Mouse (Mus musculus): ENCODE results near the gene Bpi. TPM values are rescaled to one million over a fixed set of nuclear protein-coding genes. Genes with fewer than 3 reads are reported as not detected.
A peak's percentile ranks its signal among the peaks of the same experiment; 100 is the strongest.

Bpi gene
- total RNA-seq, 2 experiments from 2014 or later = not detected

DNA sequence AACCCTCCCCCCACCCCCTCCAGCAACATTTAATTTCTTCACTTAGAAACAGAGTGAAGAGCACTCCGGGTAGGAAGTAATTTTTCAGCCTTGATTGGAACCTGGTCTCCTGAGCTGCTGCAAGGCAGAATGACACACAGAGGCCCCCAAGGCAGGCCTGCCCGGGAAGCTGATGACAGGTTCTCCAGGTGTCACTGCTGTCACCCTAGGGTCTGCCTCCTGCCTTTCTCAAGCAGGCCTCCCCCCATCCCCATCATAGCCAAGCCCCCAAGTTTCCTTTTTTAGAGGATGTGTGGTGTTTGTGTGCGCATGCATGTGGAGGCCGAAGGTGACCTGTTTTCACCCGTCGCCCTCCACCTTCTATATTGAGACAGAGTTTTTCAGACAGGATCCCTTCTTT, 25.9 kb downstream of the Bpi start:
- ATAC-seq (ENCODE audit: poor library complexity, severe bottlenecking) = no peak

- ATAC-seq (ENCODE audit: poor library complexity, severe bottlenecking) = peak; percentile 96
Measured at GRCm38 (mm10) chr2:158284571-158284970, 26.7 kb downstream of the Bpi start.

GRCm38 (mm10) chr2:158285655-158286054, 27.8 kb downstream of the Bpi start:
- no peak for ATAC-seq (ENCODE audit: poor library complexity, severe bottlenecking)

DNA sequence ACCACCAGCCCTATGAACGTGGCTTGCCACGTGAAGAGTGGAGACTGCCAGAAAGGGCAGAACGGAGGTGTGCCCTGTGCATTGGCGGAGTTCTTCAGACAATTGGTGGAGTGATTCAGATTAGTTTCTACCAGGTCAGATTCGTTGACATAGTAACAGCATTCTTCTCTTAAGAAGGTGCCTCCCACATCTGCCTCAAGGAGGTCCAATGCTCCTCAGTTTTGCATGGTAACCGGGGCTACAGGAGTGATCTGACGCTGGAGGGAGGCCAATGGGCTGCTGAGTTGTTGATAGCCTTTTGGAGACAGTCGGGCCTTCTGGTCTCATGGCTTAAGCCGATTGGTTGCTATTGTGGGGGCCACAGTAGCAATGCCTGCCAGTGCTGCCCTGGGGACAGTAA, 37.8 kb downstream of the Bpi start:
- no peak for ATAC-seq (ENCODE audit: poor library complexity, severe bottlenecking)

- ATAC-seq (ENCODE audit: poor library complexity, severe bottlenecking) = no peak
Measured at GRCm38 (mm10) chr2:158299203-158299602, 41.3 kb downstream of the Bpi start.

DNA sequence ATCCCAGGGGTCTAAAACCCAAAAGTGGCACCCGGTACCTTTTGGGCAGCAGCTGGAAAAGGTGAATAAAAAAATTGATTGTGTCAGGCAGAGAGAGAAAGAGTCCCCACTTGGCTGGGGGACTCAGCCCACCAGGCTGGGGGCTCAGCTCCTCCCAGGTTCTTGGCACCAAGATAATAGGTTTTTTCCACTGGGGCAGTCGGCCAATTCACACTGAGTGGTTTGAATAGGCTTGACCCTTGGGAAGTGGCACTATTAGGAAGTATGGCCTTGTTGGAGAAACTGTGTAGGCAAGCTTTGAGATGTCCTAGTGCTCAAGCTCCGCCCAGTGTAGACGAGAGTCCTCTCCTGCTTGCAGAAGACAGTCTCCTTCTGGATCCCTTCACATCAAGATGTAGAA, 41.8 kb downstream of the Bpi start:
- ATAC-seq (ENCODE audit: poor library complexity, severe bottlenecking) = no peak

GRCm38 (mm10) chr2:158302807-158303206, 44.9 kb downstream of the Bpi start:
- no peak for ATAC-seq (ENCODE audit: poor library complexity, severe bottlenecking)

DNA sequence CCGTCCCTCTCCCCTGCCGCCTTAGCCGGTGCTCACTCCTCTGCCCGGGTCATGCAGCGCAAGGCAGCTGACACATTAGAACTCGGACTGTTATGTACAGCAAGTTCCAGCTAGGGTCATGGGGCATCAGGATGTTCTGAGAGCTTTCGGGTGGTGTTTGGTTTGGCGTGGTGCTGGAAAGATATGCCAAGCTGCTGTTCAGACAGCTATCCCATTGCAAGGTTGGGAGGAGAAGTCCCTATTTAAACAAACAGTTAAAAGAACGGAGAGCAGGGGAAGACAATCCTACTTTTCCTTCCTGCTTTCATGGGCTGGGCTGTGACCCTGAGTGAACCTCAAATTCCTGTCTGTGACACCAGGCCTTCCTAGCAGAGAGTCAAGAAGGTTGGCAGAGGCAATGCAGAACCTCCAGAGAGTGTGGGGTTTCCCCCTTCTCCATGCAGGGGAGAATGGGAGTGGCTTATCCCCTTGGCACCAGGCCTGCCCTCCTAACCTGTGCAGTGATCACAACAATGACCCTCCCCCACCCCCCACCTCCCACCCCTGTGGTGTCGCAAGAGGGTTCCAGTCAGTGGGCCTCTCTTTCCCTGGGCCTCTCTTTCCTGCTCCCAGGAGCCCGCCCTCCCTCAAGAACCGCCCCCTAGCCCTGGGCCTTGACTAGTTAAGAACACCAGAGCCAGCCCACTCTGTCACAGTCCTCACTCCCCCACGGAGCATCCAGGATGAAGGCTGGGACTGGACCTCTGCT, 48.2 kb downstream of the Bpi start, which contains the start of gene Lbp:
TSS of gene Lbp (plus strand) at position 546 of the 748 bp plus-strand sequence.
- peak; percentile 58 for ATAC-seq (ENCODE audit: poor library complexity, severe bottlenecking)

DNA sequence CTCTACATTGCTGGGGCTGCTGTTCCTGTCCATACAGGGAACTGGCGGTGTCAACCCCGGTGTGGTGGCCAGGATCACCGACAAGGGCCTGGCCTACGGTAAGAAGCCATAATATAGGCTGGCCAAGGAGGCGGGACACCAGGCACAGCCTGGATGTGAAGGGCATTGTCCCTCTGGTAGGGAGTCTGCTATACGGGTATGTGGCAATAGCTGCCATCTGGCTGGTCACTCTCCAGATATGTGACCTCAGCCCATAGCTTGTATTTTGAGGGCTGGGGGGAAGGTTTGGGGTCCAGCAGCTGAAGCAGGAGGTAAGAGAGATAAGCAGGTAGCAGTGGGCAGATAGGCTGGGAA, 48.8 kb downstream of the Bpi start:
- ATAC-seq (ENCODE audit: poor library complexity, severe bottlenecking) = peak; percentile 22

- no peak for ATAC-seq (ENCODE audit: poor library complexity, severe bottlenecking)
Measured at GRCm38 (mm10) chr2:158308276-158308675, 50.4 kb downstream of the Bpi start.

- ATAC-seq (ENCODE audit: poor library complexity, severe bottlenecking) = no peak
Measured at GRCm38 (mm10) chr2:158313089-158313488, 55.2 kb downstream of the Bpi start.

GRCm38 (mm10) chr2:158316371-158316770, 58.5 kb downstream of the Bpi start:
- peak; percentile 34; the same call in 1 of the 2 replicates for ATAC-seq (ENCODE audit: poor library complexity, severe bottlenecking)

- peak; percentile 67 for ATAC-seq (ENCODE audit: poor library complexity, severe bottlenecking)
Measured at GRCm38 (mm10) chr2:158317026-158317425, 59.1 kb downstream of the Bpi start.

- ATAC-seq (ENCODE audit: poor library complexity, severe bottlenecking) = no peak
Measured at GRCm38 (mm10) chr2:158321596-158321995, 63.7 kb downstream of the Bpi start.

GRCm38 (mm10) chr2:158322845-158323244, 65.0 kb downstream of the Bpi start:
- ATAC-seq (ENCODE audit: poor library complexity, severe bottlenecking) = peak; percentile 81

GRCm38 (mm10) chr2:158324531-158325190, 66.8 kb downstream of the Bpi start:
- ATAC-seq (ENCODE audit: poor library complexity, severe bottlenecking) = no peak

- ATAC-seq (ENCODE audit: poor library complexity, severe bottlenecking) = no peak
Measured at GRCm38 (mm10) chr2:158325609-158326008, 67.7 kb downstream of the Bpi start.

Other genes starting within 250 kb of the Bpi start
- 11.7 and 22.2 TPM in 2 replicates for gene Tti1, start 229.7 kb upstream of the Bpi start, total RNA-seq (2015)
- 18.7 and 19.7 TPM in 2 replicates for gene Tti1, start 229.7 kb upstream of the Bpi start, total RNA-seq (2017)
- gene Rprd1b, start 229.6 kb upstream of the Bpi start, total RNA-seq (2015) = 26.7 and 26.9 TPM in 2 replicates
- 17.0 and 21.7 TPM in 2 replicates for gene Rprd1b, start 229.6 kb upstream of the Bpi start, total RNA-seq (2017)
- 0.71 and 1.0 TPM in 2 replicates for gene Tgm2, start 111.7 kb upstream of the Bpi start, total RNA-seq (2015)
- 2.1 and 2.6 TPM in 2 replicates for gene Tgm2, start 111.7 kb upstream of the Bpi start, total RNA-seq (2017)
- gene D630003M21Rik, start 28.9 kb upstream of the Bpi start, total RNA-seq (2015) = not detected in 2 replicates
- gene D630003M21Rik, start 28.9 kb upstream of the Bpi start, total RNA-seq (2017) = not detected in 2 replicates
- gene Lbp, start 48.4 kb downstream of the Bpi start, total RNA-seq (2015) = 31.2 and 40.4 TPM in 2 replicates
- gene Lbp, start 48.4 kb downstream of the Bpi start, total RNA-seq (2017) = 80.4 and 95.8 TPM in 2 replicates
- not detected in 2 replicates for gene Snhg11, start 117.5 kb downstream of the Bpi start, total RNA-seq (2015)
- gene Snhg11, start 117.5 kb downstream of the Bpi start, total RNA-seq (2017) = 0.08 TPM in 1 of 2 replicates, not detected in the other
- 45.3 and 45.4 TPM in 2 replicates for gene Ralgapb, start 151.8 kb downstream of the Bpi start, total RNA-seq (2015)
- gene Ralgapb, start 151.8 kb downstream of the Bpi start, total RNA-seq (2017) = 29.7 and 32.2 TPM in 2 replicates
- gene Adig, start 244.5 kb downstream of the Bpi start, total RNA-seq (2015) = not detected in 2 replicates
- gene Adig, start 244.5 kb downstream of the Bpi start, total RNA-seq (2017) = not detected in 2 replicates